Mouse (Mus musculus) intestine, embryonic 16.5 days (tissue): ENCODE data around the gene Phgdh. TPM values are rescaled to one million over a fixed set of nuclear protein-coding genes. Genes with fewer than 3 reads are reported as not detected.

Experiments used
- ATAC-seq: fragments of 200-750 bp; cut with Nextera tagmentation; 2 replicates; pipeline ENCODE4 v1.8.0; 2017; ENCODE audit warnings: moderate TSS enrichment, moderate library complexity
- H3K27ac ChIP-seq: fragments of 300-500 bp; sonication (generic); 2 replicates; pipeline ENCODE4 v1.5.1; 2014; ENCODE audit warnings: mild to moderate bottlenecking, low read length
- H3K27me3 ChIP-seq: fragments of 300-500 bp; sonication (generic); replicated peaks from 2 replicates; pipeline ENCODE4 v1.6.1; 2014; ENCODE audit warnings: low read length, control low read depth, mixed read lengths; ENCODE audit not compliant: control insufficient read depth, insufficient read depth
- H3K36me3 ChIP-seq: fragments of 300-500 bp; sonication (generic); 2 replicates; pipeline ENCODE4 v1.6.1; 2014; ENCODE audit warnings: low read length, control low read depth; ENCODE audit not compliant: control insufficient read depth, insufficient read depth
- H3K4me1 ChIP-seq: fragments of 300-500 bp; sonication (generic); 2 replicates; pipeline ENCODE4 v1.6.1; 2014; ENCODE audit warnings: low read length, control low read depth, mixed read lengths; ENCODE audit not compliant: control insufficient read depth, insufficient read depth
- H3K4me2 ChIP-seq: fragments of 300-500 bp; sonication (generic); 2 replicates; pipeline ENCODE4 v1.6.1; 2014; ENCODE audit warnings: low read depth, low read length, control low read depth
- H3K4me3 ChIP-seq: fragments of 300-500 bp; sonication (generic); 2 replicates; pipeline ENCODE4 v1.5.1; 2014; ENCODE audit warnings: mild to moderate bottlenecking, low read length
- H3K9ac ChIP-seq: fragments of 300-500 bp; sonication (generic); 2 replicates; pipeline ENCODE4 v1.6.1; 2014; ENCODE audit warnings: low read depth, low read length
- H3K9me3 ChIP-seq: fragments of 300-500 bp; sonication (generic); 2 replicates; pipeline ENCODE4 v1.6.1; 2016; ENCODE audit warnings: low read length, control low read depth; ENCODE audit not compliant: control insufficient read depth
- WGBS: fragments of 180-500 bp; shearing (Covaris S2); extraction: QIAGEN DNeasy Blood & Tissue Kit; methylation state at CpG from one replicate; pipeline ENCODE4 v1.1.7; 2014; 5-methylcytosine and 5-hydroxymethylcytosine counted together
- polyA plus RNA-seq: library from polyadenylated mRNA; unstranded; fragments of >200 nt; fragmentation: Nextera tagmentation; extraction: Ambion mirVana; gene quantifications from 2 replicates; pipeline ENCODE4 v1.2.1, GENCODE M21; 2015

The Phgdh gene
- polyA plus RNA-seq, 1 experiment from 2014 or later = 332 TPM

GRCm38 (mm10) chr3:98355344-98356025 is 15.7 kb upstream of the Phgdh start:
- Histone ChIP-seq H3K27me3 (no peaks in the 10 kb centered on the region), H3K9me3 (no peaks in the 10 kb centered on the region), H3K4me1 (0 out of 2 replicates have a peak, but pooled peaks cover 3% of the 10 kb centered on the region), H3K36me3 (no peaks in the 10 kb centered on the region), H3K4me3 (no peak overlapping the region), H3K27ac (no peak overlapping the region), H3K9ac (no peak overlapping the region), H3K4me2 (no peak overlapping the region)
- no peak for ATAC-seq
- 62% methylated on average over 10 of the region's 10 CpGs for WGBS

- no peaks in the 10 kb centered on the region for H3K27me3 ChIP-seq
- 31% methylated on average over 7 of the region's 7 CpGs for WGBS
- H3K4me2 ChIP-seq = no peak overlapping the region
- no peak overlapping the region for H3K4me3 ChIP-seq
- no peak overlapping the region for H3K9ac ChIP-seq
- H3K4me1 ChIP-seq = peaks cover 3% of the 10 kb centered on the region; the same call in 1 of the 2 replicates
- no peaks in the 10 kb centered on the region for H3K9me3 ChIP-seq
- no peak for ATAC-seq
- no peaks in the 10 kb centered on the region for H3K36me3 ChIP-seq
- no peak overlapping the region for H3K27ac ChIP-seq
These were observed 14.1 kb upstream of the Phgdh start for GRCm38 (mm10) chr3:98353892-98354291.

DNA sequence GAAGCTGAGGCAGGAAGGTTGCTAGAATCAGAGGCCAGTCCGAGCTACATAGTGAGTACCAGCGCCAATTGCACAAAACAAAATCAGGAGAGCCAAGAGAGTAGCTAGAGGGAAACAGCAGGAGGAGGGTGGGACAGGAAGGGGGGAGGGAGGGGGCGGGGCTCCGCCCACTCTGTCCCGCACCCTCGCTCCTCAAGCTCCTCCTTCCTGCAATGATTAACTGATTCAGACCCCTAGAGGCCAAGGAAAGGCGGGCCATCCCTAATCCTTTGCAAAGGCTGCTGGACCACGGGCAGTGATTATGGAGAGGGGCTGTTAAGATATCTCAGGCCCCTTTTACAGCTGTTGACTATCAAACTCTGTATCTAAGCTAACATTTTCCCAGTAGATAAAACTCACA is 8.9 kb upstream of the Phgdh start:
- peak; percentile 75 for ATAC-seq
- Histone ChIP-seq H3K9me3 (no peaks in the 10 kb centered on the region), H3K4me3 (no peak overlapping the region), H3K4me2 (no peak overlapping the region), H3K27ac (no peak overlapping the region), H3K9ac (no peak overlapping the region), H3K36me3 (no peaks in the 10 kb centered on the region), H3K27me3 (no peaks in the 10 kb centered on the region), H3K4me1 (peaks cover 4% of the 10 kb centered on the region; the same call in 1 of the 2 replicates)
- WGBS = 19% methylated on average over 8 of the region's 8 CpGs

DNA sequence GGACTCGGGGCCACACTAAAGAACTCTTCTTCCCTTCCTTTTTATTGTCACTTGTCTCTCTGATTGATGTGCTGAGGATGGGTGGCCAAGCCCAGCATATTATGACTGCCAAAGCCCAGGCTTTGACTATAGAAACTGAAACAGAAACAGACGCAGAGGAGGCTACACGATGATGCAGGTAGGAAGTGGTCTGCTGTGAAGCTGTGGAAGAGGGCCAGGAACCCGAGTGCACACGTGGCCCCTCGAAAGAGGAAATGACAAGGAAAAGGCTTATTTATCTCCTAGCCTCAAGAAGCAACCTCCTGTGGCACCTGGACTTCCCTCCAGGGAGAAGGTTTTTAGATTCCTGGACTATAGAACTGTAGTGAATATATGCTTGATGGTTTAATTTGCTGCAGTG is 8.3 kb upstream of the Phgdh start:
- 55% methylated on average over 6 of the region's 6 CpGs for WGBS
- Histone ChIP-seq H3K36me3 (no peaks in the 10 kb centered on the region), H3K27ac (no peak overlapping the region), H3K4me2 (no peak overlapping the region), H3K9me3 (no peaks in the 10 kb centered on the region), H3K4me3 (no peak overlapping the region), H3K9ac (no peak overlapping the region), H3K27me3 (no peaks in the 10 kb centered on the region), H3K4me1 (peaks cover 3% of the 10 kb centered on the region; the same call in 1 of the 2 replicates)
- no peak for ATAC-seq

GRCm38 (mm10) chr3:98343235-98343634 is 3.4 kb upstream of the Phgdh start:
- Histone ChIP-seq H3K9me3 (no peaks in the 10 kb centered on the region), H3K9ac (no peak overlapping the region), H3K4me2 (no peak overlapping the region), H3K4me1 (peaks cover 4% of the 10 kb centered on the region), H3K4me3 (no peak overlapping the region), H3K27ac (no peak overlapping the region), H3K27me3 (no peaks in the 10 kb centered on the region), H3K36me3 (no peaks in the 10 kb centered on the region)
- 83% methylated on average over 3 of the region's 3 CpGs for WGBS
- no peak for ATAC-seq

- no peaks in the 10 kb centered on the region for H3K9me3 ChIP-seq
- 88% methylated on average over 17 of the region's 17 CpGs for WGBS
- H3K4me3 ChIP-seq = no peak overlapping the region
- H3K4me2 ChIP-seq = no peak overlapping the region
- no peak overlapping the region for H3K27ac ChIP-seq
- H3K27me3 ChIP-seq = no peaks in the 10 kb centered on the region
- no peak overlapping the region for H3K9ac ChIP-seq
- H3K4me1 ChIP-seq = peaks cover 21% of the 10 kb centered on the region
- ATAC-seq = no peak
- H3K36me3 ChIP-seq = no peaks in the 10 kb centered on the region
These were observed 1.2 kb upstream of the Phgdh start for GRCm38 (mm10) chr3:98340818-98341594.

DNA sequence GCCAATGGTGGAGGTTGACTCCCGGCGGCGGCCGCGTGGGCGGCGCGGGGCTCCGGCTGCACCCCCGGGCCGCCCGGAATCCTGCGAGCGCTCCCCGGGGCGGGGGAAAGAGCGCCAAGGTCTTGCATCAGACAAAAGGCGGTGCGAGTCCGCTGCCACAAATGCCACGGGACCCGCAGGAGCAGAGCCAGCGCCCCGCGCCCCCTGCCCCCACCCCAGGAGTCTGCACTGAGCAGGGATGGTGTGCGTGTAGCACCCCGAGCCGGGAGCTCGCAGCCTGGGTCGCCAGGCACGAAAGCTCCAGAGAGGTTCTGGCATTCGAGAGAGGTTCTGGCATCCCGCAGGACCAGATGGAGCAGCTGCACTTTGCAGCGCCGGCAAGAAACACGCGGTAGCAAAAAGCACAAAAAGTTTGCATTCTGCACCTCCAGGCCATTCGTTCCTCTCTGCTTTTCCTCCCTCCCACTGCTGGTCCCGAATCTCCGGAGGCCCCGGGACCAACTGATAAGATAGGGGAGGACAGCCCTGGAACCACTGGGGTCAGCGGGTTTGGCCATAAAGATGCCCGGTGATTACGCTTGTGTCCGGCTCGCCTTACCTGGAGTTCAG is 589 bp downstream of the Phgdh start:
- Histone ChIP-seq H3K4me3 (peak overlapping the region; percentile 75), H3K9ac (peak overlapping the region; percentile 71), H3K27ac (peak overlapping the region; percentile 87), H3K36me3 (no peaks in the 10 kb centered on the region), H3K4me2 (peak overlapping the region; percentile 75), H3K27me3 (no peaks in the 10 kb centered on the region), H3K9me3 (no peaks in the 10 kb centered on the region), H3K4me1 (peaks cover 33% of the 10 kb centered on the region)
- under 1% methylated on average over 46 of the region's 46 CpGs for WGBS
- peak; percentile 64 for ATAC-seq

- Histone ChIP-seq H3K27ac (peak overlapping the region; percentile 87), H3K9me3 (no peaks in the 10 kb centered on the region), H3K27me3 (no peaks in the 10 kb centered on the region), H3K4me3 (peak overlapping the region; percentile 75), H3K4me2 (peak overlapping the region; percentile 75), H3K9ac (peak overlapping the region; percentile 71), H3K36me3 (no peaks in the 10 kb centered on the region), H3K4me1 (peaks cover 33% of the 10 kb centered on the region)
- WGBS = 5% methylated on average over 15 of the region's 15 CpGs
- peak; percentile 79 for ATAC-seq
These were observed 1.2 kb downstream of the Phgdh start for GRCm38 (mm10) chr3:98338584-98339041.
